Mouse (Mus musculus): ENCODE data around the gene Mpo.

The Mpo gene

DNA sequence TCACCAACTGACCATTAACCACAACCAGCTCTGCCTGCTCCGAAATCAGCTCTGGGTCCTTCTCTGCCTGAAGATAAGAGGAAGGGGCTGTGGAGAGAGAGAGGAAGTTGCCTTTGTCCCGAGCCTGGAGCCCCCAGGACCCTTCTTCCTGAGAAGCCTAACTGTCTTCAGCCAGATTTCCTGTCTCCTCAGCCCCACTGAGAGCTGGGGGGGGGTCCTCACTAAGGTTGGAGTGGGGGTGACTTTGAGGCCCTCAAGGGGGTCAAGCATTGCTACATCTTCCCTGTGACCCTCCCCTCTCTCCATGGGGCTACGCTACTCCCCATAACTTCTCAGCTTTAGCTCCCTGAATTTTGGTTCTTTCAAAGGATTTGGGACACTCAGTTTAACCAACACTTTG is at the start of gene Mpo:
Mpo (plus strand) TSS at position 122 of the 400 bp plus-strand sequence.
- in situ Hi-C loops (cut with MboI, MseI): no loop called here

DNA sequence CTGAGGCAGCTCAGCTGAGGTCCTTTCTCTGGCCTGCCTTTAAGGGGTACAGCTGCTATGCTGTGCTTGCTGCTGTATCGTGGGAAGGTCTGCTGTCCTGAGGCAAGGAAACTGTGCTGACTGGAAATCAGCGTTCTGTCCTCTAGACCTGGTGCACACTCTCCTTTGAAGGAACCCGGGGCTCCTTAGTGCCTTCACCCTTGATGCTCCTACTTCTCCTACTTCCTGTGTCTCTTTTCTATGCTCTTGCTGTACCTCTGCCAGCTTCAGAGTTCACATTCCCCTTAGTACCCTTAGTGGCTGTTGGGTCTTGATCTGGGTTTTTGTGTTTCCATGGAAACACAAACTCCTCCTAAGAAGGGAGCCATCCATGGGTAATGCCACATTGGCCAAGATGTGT is 49.7 kb upstream of the Mpo start:
- in situ Hi-C loops (cut with MboI, MseI): loop anchor here (25.0 kb wide), 1 partner anchor 1156 kb away; no protein-coding TSS in a partner anchor

DNA sequence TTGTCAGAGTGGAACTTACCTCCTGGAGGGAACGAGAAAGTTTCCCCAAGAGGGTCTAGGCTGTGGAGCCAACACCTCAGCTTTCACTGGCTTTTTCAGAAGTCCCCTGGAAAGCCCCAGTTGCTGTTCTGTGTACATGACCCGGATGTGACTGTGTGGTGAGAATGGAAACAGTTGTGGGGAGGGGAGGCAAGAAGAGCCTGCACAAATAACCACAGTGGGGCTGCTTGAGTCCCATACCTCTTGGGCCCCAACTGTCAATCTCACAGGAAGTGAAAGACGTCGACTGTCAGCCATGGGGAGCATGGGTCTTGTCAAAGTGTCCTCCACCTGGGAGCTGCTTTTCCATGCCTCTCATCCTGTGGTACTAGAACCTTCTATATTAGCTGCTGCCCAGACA is 48.4 kb upstream of the Mpo start:
- in situ Hi-C loops (cut with MboI, MseI): loop anchor here (25.0 kb wide), 1 partner anchor 1158 kb away; no protein-coding TSS in a partner anchor

DNA sequence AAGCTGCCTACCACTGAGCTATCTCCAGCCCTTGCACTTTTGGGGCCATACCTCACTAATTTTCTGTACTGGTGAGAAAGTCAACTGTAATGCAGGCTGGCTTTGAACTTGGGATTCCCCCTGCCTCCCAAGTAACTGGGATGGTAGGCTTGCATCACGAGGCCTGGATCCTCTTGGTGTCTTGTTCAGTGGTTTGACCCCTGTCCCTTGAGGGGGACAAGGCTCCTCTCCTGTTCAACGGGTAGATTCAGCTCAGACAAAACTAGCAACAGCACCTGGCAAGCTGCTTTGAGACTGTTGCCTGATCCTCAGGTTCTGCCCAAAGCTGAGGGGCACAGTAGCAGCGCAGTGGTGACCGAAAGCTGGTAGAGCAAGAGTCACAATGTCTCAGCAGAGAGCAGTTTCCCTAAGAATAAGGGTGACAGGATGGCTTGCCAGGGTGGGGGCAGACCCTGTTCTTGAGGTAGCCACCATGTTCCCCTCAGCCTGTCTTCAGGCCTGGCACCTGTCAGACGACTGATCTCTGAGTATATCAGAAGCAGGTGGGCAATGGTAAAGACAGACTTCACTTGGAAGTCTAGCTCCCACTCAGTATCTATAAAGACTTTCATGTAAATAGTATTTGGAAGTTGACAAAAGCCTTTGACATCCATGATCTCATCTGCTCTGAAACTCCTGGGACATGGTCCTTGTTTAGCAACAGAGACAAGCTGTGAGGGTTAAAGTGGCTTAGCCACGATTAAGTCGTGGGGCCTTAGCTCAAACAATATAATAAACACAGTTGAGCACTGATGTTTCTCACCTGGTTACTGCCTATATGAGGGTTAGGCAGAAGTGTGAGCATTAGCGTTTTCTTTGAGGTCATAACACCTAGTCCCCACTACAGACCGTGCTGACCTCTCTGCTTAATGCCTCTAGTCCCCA is 47.5 kb upstream of the Mpo start:
- in situ Hi-C loops (cut with MboI, MseI): loop anchor here (25.0 kb wide), 1 partner anchor 1159 kb away; no protein-coding TSS in a partner anchor

DNA sequence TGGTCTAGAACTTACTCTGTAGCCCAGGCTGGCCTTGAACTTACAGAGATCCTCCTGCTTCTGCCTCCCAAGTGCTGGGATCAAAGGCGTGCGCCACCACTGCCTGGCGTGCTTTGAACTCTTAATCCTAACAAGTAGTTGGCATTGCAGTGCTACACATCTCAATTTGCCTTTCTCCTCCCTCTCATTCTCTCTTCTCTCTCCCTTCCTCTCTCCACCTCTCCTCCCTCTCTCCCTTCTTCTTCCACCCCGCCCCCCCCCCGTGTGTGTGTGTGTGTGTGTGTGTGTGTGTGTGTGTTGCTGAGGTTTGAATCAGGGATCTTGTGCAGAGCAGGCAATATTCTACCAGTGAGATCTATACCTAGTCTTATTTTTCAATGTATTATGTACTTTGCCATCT is 46.1 kb upstream of the Mpo start:
- in situ Hi-C loops (cut with MboI, MseI): loop anchor here (25.0 kb wide), 1 partner anchor 1160 kb away; no protein-coding TSS in a partner anchor

DNA sequence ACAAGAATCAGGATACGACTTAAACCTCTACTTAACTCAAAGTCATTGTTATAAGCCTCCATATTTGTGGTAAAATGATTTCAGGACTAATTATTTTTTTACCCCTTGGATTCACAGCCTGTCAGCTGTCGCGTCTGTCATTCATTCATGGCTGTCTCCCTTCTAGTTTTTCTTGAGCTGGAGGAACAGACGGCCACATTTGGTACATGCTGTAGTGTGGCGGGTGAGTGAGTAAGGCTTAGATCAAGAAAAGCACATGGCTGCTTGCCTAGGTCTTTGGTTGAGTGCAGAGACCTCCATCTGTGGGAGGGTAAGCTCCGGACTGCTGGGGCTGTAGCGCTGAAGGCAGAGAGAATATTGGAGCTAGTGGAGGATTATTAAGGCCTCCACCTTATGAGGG is 45.7 kb upstream of the Mpo start:
- in situ Hi-C loops (cut with MboI, MseI): loop anchor here (25.0 kb wide), 1 partner anchor 1160 kb away; no protein-coding TSS in a partner anchor

DNA sequence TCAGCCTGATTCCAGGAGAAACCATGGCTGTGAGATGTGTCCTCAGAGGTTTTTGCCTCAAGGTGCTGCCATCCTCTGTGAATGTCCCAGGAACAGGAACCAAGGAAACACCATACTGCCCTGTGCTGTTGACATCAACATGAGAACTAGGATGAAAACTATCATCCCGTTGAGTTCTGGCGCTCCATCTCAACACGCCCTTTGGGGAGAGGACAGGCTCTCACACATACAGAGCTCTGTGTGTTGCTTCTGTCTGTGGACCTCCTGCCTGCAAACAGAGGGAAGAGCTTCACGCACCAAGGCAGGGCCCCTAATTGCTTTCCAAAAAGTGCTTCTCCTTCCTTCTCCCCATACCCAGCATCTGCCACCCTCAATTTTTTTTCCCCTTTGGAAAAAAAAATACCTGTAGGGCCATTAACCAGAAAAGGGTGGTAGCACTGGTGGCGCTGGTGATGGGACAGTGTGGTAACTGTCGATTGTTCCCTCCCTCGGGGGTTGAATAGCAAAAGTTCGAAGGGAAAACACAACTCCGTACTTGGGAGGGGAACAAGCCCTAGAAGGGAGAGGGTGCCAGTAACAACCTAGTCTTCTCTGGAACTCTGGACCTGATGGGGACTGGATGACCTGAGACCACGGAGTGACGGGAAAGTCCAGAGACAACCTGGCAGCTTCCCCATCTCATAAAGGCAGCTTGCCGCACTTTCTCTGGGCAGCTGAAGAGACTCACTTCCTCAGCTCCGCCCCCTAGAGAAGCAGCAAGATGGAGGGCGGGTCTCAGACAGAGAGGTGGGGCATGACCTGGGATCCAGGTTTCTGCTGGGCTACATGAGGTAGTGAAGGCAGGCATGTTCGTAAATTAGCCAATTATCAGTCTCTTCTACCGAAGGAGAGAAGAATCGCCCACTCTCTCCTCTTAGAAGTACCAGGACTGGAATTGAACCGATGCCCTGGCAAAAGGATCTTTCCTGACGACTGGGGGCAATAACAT is 45.0 kb upstream of the Mpo start:
- in situ Hi-C loops (cut with MboI, MseI): loop anchor here (25.0 kb wide), 1 partner anchor 1161 kb away; no protein-coding TSS in a partner anchor

DNA sequence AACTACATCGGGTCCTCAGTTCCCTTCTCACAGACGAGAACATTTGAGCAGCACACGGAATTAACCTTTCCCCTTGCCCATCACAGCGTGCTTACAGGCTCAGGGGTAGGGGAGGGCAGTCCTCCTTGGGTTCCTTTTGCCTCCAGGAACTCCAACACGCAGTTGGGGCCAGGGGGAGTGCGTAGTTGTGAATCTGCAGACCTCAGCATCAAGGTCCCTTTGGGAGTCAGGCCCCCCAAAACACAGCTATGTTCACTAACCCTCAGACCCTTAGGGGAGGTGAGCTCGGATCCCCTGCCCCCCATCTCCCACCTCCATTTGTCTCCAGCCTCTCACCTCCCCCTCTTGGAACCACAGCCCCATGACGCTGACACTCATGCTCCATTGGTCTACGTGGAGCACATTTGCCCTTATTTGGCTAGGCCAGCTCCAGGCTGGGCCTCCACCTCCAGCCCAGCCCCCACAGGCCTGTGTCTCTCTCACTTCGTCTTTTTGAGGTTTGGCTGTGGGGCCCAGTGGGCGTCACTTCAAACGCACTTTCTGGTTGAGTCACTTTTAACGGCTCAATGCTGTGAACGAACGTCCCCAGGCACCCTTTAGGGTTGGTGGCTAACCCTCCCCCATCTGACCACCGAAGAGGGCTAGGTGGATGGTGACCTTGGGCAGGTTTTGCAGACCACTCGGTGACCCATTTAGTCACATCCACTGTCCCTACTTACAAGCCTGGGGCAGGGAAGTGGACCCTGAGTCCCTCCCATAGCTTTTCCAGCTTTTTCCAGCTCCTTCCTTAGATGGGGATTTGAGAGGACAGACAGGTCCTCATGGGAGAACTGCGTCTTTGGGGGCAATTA is 44.0 kb upstream of the Mpo start:
- in situ Hi-C loops (cut with MboI, MseI): loop anchor here (5.0 to 25.0 kb wide), 3 partner anchors 637 to 1162 kb away; no protein-coding TSS in a partner anchor

DNA sequence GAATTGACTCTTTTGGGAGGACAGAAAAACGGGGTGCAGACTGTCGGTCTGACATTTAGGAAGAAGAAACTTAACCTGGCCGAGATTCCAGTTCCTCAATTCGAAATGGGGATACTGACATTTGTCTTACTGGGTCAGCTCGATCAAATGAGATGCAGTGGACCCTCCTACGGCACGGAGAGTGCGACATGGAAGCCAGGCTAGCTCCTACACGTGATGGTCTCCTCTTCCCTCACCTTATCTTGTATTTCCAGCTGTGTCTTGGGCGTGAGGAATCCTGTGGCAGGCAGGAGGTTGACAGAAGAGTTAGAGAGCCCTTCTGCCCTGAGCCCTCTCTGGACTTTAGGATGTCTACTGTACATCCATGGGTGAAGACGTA is 43.3 kb upstream of the Mpo start:
- in situ Hi-C loops (cut with MboI, MseI): loop anchor here (5.0 to 10.0 kb wide), 2 partner anchors 638 to 935 kb away; no protein-coding TSS in a partner anchor

DNA sequence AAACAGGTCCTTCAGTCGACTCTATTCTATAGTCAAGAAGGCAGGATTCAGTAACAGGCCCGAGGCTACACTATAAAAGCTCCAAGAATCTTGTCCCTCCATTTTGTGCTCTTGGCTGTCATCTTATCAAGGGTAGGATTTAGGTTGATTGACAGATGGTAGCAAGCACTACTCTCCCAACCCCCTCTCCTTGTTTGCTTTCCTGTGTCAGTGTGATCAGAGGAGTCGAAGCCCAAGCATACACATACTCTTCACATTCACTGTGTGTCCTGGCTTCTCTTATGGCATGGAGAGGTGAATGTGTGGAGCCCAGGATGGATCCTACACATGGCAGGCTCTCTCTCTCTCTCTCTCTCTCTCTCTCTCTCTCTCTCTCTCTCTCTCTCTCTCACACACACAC is 42.9 kb upstream of the Mpo start:
- in situ Hi-C loops (cut with MboI, MseI): loop anchor here (5.0 to 10.0 kb wide), 2 partner anchors 638 to 936 kb away; no protein-coding TSS in a partner anchor

DNA sequence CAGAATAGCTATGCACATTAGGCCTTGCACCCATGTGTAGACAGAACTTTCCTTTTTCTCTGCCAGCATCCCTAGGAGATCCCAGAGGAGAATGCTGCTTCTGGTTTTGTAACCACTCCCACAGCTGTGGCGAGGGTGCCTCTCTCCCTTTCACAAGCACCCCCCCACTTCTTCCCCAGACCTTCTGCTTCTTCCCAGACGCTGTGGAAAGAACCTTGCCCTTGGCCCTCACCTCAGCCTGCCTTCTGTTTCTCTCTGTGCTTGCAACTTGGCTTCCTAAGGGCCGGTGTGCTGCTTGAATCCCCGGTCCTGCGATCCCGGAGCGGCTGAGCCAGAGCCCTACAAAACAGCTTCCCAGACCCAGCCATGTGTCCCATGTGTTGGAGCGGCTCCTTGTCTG is 42.4 kb upstream of the Mpo start:
- in situ Hi-C loops (cut with MboI, MseI): loop anchor here (5.0 to 10.0 kb wide), 2 partner anchors 639 to 936 kb away; no protein-coding TSS in a partner anchor

DNA sequence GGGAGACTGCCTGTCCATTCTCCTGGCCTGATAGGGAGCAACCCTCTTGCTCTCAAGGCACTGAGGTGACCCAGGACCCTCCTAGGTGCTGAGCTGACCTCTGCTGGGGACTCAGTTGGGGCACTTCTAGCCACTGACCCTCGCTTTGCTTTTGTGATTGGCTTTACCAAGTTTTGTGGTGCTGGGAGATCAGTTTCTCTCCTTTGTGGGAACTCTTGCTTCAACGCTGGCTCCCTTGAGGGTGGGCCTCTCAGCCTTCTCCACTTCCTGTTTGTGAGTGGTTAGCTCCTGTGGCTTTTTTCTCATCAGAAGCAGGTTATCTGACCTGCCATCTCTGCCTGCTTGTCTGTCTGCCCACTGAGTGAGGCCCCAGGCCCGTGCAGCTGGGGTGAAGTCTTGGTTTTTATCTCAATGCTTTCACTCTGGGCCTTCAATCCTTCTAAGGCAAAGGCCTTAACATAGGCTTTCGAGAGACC is 41.9 kb upstream of the Mpo start:
- in situ Hi-C loops (cut with MboI, MseI): loop anchor here (5.0 to 10.0 kb wide), 2 partner anchors 639 to 937 kb away; no protein-coding TSS in a partner anchor

DNA sequence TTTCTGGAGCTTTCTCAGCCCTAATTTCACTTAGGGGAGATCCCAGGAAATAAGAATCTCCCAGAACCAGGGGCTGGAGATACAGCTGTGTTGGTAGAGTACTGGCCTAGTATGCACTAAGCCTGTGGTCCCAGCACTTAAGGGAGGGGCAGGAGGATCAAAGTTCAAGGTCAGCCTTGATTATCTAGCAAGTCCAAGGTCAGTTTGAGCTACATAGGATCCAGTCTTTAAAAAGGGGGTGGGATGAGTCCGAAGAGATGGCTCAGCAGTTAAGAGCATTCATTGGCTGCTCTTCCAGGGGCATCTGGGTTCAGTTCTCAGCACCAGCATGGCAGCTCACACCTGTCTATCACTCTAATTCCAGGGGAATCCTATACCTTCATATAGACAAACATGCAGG is 41.1 kb upstream of the Mpo start:
- in situ Hi-C loops (cut with MboI, MseI): loop anchor here (5.0 to 10.0 kb wide), 2 partner anchors 640 to 938 kb away; no protein-coding TSS in a partner anchor

DNA sequence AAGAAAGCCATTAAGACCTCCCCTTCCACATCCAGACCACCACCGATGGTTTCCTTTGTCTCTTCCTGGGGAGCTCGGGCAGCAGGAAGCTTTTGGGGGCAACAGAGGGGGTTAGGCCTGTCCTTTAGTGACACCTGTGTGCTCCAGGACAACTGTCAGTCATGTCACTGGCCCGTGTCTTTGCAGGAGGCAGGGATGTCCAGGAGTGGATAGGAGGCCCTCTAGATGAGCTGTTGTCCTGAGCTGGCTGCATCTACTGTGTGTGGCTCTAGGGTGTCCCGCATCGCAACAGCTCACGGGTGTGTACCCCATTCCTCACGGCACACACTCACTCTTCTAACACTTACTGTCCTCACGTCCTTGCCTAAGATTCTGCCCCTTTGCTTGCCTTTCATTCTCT is 40.1 kb upstream of the Mpo start:
- in situ Hi-C loops (cut with MboI, MseI): loop anchor here (5.0 to 10.0 kb wide), 2 partner anchors 641 to 938 kb away; no protein-coding TSS in a partner anchor

DNA sequence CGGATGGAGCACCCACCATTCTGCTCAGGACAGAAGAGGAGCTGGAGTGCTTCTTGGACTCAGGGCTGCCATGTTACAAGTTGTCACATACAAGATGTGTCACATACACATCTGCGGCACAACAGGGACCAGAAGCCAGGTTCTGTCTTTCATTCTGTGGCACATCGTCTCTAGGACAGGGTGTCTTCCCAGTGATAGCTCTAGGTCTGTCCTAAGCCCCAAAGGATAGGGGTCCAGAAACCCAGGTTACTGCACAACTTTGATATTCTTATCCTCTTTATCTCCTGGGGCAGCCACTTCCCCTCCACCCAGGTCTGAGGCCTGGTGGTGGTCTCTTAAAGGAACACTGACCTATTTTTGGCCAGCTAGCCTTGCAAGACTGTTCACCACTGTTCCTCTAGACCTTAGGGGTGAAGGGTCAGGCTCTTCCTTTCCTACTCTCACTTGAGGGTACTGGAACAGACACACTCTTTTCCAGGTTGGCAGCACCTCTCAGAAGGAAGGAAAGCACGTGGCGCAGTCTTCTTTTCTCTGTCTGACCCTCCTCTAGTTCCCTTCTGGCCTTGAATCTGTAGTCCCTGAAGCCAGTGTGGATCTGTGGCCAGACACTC is 39.4 kb upstream of the Mpo start:
- in situ Hi-C loops (cut with MboI, MseI): loop anchor here (5.0 to 10.0 kb wide), 2 partner anchors 642 to 939 kb away; no protein-coding TSS in a partner anchor

DNA sequence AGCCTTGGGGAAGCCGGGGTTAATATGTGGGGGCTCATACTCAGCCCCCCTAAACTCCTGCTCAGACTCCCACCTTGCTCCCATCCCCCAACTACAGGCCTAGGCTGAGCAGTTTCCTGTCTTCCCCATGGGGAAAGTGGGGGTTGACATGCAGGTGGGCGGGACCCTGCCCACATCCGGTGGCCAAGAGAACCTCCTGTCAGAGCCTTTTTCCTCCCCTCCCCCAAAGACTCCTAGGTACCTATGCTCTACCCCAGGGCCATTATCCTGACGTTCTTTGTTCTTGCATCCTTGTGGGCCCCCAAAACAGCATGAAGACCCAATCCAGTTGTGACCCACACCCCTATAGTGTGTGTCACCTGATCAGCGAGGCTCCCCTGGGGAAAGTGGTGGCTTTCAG is 38.8 kb upstream of the Mpo start:
- in situ Hi-C loops (cut with MboI, MseI): loop anchor here (5.0 to 10.0 kb wide), 2 partner anchors 642 to 940 kb away; no protein-coding TSS in a partner anchor

DNA sequence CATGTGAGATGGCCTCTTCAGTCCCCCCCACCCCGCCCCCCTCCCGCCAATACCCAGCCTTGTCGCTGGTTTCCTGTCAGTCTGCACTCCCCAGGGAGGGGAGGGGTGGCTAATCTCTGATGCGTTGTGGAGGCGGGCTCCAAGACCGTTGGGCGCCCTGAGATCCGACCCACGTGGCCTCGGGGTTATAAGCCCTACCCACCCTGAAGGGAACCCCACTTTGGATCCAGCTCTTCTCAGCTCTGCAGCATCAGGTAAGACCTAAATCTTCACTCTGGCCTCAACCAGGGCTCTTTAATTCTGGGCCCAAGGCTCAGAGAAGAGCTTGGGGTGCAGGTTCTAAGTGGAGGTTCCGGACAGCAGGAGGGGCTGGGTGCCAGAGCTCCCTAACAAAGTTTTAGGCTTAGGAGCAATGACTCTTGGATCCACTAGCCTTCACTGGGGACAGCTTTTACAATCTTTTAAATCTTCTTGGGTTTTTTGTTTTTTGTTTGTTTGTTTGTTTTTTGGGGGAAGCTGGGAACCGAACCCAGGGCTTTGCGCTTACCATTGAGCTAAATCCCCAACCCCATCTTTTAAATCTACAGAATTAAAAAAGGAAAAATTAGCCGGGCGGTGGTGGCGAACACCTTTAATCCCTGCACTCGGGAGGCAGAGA is 37.9 kb upstream of the Mpo start:
- in situ Hi-C loops (cut with MboI, MseI): loop anchor here (10.0 kb wide), 1 partner anchor 941 kb away; no protein-coding TSS in a partner anchor

DNA sequence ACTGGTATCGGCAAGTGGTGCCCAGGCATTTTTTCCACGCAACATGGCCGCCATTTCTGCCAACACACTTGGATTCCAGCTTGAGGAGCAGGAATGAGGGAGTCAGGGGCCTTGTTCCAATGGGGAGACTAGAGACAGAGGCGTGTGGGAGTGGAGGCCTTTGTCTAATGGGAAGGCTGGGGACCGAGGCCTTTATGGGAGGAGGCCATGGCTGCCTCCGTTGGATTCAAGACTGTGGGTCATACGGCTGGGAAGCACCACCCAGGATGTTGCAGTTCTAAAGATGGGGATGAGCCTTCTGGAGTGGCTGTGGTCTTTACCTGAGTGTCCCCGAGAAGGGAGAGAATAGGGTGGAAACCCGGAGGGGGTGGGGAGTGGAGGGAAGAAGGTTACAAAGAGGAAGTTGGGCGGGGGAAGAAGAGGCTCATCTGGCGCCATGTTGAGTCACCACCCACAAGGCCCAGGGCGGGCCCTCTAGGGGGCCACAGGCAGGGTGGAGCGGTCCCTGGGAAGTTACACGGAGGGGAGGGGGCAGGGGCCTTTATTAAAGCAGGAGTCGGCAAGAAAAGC is 37.0 kb upstream of the Mpo start:
- in situ Hi-C loops (cut with MboI, MseI): loop anchor here (10.0 kb wide), 1 partner anchor 942 kb away; no protein-coding TSS in a partner anchor
